Mouse (Mus musculus): ENCODE measurements around the gene Abtb1. TPM values are rescaled to one million over a fixed set of nuclear protein-coding genes. Genes with fewer than 3 reads are reported as not detected.

The Abtb1 gene
- polyA plus RNA-seq, 1 experiment from 2014 or later: 31.6 TPM

DNA sequence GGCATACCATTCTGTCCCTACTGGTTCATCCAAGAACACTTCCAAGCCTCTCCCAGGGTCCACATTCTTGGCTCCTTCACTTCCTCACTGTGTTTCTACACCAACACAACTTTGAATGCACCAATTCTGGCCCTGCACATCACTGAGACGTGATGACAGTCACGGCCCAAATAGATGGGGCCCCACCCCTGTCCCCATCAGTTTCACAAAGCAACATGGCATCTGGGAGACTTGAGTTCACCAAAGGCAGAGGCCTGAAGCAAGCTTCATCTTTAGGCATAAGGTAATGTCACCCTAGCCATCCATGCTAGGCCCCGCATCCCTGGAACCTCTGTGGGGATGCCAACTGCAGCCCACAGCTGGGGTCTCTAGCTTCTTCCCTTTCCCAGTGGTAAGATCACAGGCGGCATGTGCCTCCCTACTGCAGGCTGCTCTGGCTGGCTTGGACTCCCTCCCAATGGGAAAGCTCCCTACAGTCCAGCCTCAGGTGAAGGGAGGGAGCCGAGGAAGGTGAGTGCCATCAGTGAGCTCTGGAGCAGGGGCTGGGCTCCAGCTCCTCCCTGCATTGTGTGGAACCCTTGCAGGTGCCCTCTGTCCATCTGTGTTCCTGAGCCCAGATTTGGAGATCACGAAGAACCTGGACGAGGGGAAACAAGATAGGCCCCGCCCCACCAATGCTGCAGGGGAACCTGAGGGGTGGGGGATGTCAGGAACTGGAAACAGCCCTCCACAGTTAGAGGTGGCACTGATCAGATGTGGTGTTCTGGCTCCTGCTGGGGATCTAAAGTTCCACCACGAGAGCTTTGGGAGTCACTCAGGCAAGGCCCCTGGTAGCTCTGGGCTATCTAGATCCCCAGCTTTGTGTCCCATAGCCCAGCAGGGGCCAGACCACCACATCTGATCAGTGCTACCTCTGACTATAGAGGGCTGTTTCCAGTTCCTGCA is 2.3 kb upstream of the Abtb1 start:
- 83% methylated on average over 9 of the region's 9 CpGs for WGBS
- H3K9ac ChIP-seq (ENCODE audit: low read length): no peak overlapping the region
- no peak overlapping the region for H3K4me3 ChIP-seq (ENCODE audit: low read length)
- no peaks in the 10 kb centered on the region for H3K9me3 ChIP-seq (replicated peaks; ENCODE audit: control insufficient read depth, low read length)
- peaks cover 2% of the 10 kb centered on the region for H3K36me3 ChIP-seq (ENCODE audit: control insufficient read depth, insufficient read depth)
- ATAC-seq (replicated peaks; ENCODE audit: extremely low read depth, insufficient read depth, low FRiP score): no peak
- H3K27ac ChIP-seq (ENCODE audit: low read length): no peak overlapping the region
- H3K27me3 ChIP-seq (ENCODE audit: control insufficient read depth, insufficient read depth, low read length): no peaks in the 10 kb centered on the region
- H3K4me1 ChIP-seq (ENCODE audit: control insufficient read depth, insufficient read depth, low read length): peaks cover 14% of the 10 kb centered on the region
- no peak overlapping the region for H3K4me2 ChIP-seq (ENCODE audit: low read depth, low read length)

DNA sequence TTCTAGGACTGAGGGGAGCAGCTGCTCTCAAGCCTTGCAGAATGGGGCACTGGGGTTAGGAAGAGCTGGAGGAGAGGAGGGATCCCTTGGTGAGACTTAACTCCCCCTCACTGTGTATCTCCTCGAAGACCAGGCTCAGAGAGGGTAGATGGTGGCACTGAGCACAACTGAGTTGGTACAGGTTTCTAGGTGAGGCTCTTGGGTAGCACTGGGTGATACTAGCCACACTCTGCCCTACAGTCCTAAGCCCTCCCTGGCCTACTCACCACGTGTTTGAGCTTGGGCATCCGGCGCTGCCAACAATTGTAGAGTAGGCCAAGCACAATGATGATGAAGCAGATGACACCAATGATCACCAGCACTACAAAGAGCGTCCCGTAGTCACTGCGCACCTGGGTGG is 1.5 kb upstream of the Abtb1 start:
- peaks cover 9% of the 10 kb centered on the region for H3K36me3 ChIP-seq (ENCODE audit: control insufficient read depth, insufficient read depth)
- no peaks in the 10 kb centered on the region for H3K9me3 ChIP-seq (replicated peaks; ENCODE audit: control insufficient read depth, low read length)
- H3K4me1 ChIP-seq (ENCODE audit: control insufficient read depth, insufficient read depth, low read length): peaks cover 14% of the 10 kb centered on the region
- no peak overlapping the region for H3K27ac ChIP-seq (ENCODE audit: low read length)
- H3K27me3 ChIP-seq (ENCODE audit: control insufficient read depth, insufficient read depth, low read length): no peaks in the 10 kb centered on the region
- H3K4me2 ChIP-seq (ENCODE audit: low read depth, low read length): peak overlapping the region; percentile 84
- H3K4me3 ChIP-seq (ENCODE audit: low read length): peak overlapping the region; percentile 97
- WGBS: 74% methylated on average over 7 of the region's 7 CpGs
- peak overlapping the region; percentile 80 for H3K9ac ChIP-seq (ENCODE audit: low read length)
- ATAC-seq (replicated peaks; ENCODE audit: extremely low read depth, insufficient read depth, low FRiP score): no peak

DNA sequence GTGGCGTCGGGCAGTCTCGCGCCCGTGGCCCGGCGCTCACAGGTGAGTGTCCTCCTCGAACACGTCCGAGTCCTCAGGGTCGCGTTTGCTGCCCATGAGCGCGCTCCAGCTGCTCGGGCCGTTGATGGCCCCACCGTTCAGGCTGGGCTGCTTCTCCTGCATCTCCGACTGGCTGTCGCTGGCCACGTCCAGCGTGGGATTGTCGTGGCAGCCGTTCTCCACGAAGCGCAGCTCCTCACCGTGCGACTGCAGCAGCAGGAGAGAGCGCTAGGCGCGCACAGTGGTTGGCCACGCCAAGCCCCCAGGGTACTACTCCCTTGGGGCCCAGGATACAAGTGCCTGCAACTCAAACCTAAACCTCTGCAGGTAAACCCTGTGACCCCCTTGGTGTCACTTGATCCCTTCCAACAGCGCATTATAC is 957 bp upstream of the Abtb1 start:
- Histone ChIP-seq H3K4me1 (ENCODE audit: control insufficient read depth, insufficient read depth, low read length) (peaks cover 14% of the 10 kb centered on the region), H3K36me3 (ENCODE audit: control insufficient read depth, insufficient read depth) (peaks cover 14% of the 10 kb centered on the region), H3K9me3 (replicated peaks; ENCODE audit: control insufficient read depth, low read length) (no peaks in the 10 kb centered on the region), H3K9ac (ENCODE audit: low read length) (peak overlapping the region; percentile 80), H3K27me3 (ENCODE audit: control insufficient read depth, insufficient read depth, low read length) (no peaks in the 10 kb centered on the region), H3K4me3 (ENCODE audit: low read length) (peak overlapping the region; percentile 97), H3K27ac (ENCODE audit: low read length) (peak overlapping the region; percentile 82), H3K4me2 (ENCODE audit: low read depth, low read length) (peak overlapping the region; percentile 84)
- no peak for ATAC-seq (replicated peaks; ENCODE audit: extremely low read depth, insufficient read depth, low FRiP score)
- WGBS: 1% methylated on average over 32 of the region's 32 CpGs

DNA sequence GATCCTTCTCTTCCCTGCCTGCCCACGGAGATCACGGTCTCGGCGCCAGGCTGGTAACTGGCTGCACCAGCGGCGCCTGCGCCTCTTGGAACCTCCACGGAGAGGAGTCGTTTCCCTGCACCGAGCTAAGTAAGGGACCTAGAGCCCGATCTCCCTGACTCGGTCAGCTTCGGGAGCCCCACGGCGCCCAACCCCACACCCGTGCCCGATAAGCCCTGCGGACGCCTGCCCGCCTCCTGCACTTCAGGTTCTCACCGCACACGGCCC is 337 bp downstream of the Abtb1 start:
- Histone ChIP-seq H3K9ac (ENCODE audit: low read length) (peak overlapping the region; percentile 92), H3K36me3 (ENCODE audit: control insufficient read depth, insufficient read depth) (peaks cover 19% of the 10 kb centered on the region), H3K27ac (ENCODE audit: low read length) (peak overlapping the region; percentile 82), H3K4me2 (ENCODE audit: low read depth, low read length) (peak overlapping the region; percentile 97), H3K4me3 (ENCODE audit: low read length) (peak overlapping the region; percentile 97), H3K4me1 (ENCODE audit: control insufficient read depth, insufficient read depth, low read length) (peaks cover 14% of the 10 kb centered on the region), H3K9me3 (replicated peaks; ENCODE audit: control insufficient read depth, low read length) (no peaks in the 10 kb centered on the region), H3K27me3 (ENCODE audit: control insufficient read depth, insufficient read depth, low read length) (no peaks in the 10 kb centered on the region)
- no peak; the same call in 1 of the 2 replicates for ATAC-seq (replicated peaks; ENCODE audit: extremely low read depth, insufficient read depth, low FRiP score)
- WGBS: 0% methylated on average over 22 of the region's 22 CpGs

DNA sequence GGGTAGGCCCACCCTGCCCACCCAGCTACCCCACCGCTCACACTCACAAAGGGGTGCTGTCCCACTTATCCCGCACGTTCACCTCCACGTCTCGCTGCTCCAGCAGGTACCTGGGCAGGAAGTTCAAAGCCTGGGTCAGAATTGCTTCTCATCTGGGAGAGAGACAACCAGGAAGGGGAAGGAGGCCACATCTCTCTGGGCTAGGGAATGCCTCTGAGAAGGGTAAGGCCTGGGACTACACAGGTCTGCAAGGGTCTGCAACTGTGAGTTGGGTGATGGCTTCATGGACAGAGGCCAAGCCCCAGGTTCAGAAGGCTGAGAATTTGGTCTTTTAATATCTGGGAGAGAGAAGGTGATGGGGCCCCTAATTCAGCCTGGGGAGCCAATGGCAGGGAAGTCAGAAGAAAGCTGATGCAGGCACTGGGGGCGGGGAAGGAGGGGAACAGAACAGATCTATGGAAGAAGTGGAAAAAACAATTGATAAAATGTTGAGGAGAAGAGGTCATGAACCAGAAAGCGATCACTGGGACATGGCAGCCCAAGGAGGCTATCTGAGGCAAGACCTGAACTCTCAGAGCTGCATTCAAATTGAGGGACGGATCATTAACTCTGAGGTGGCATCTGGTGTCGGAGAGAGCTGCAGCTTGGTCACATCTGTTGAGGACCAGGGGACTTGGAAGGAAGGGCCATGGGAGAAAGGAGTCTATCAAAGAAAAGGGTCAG is 832 bp downstream of the Abtb1 start:
- Histone ChIP-seq H3K4me3 (ENCODE audit: low read length) (peak overlapping the region; percentile 97), H3K9ac (ENCODE audit: low read length) (peak overlapping the region; percentile 92), H3K9me3 (replicated peaks; ENCODE audit: control insufficient read depth, low read length) (no peaks in the 10 kb centered on the region), H3K27me3 (ENCODE audit: control insufficient read depth, insufficient read depth, low read length) (no peaks in the 10 kb centered on the region), H3K4me1 (ENCODE audit: control insufficient read depth, insufficient read depth, low read length) (peaks cover 14% of the 10 kb centered on the region), H3K4me2 (ENCODE audit: low read depth, low read length) (peak overlapping the region; percentile 97), H3K36me3 (ENCODE audit: control insufficient read depth, insufficient read depth) (peaks cover 22% of the 10 kb centered on the region), H3K27ac (ENCODE audit: low read length) (peak overlapping the region; percentile 82)
- no peak for ATAC-seq (replicated peaks; ENCODE audit: extremely low read depth, insufficient read depth, low FRiP score)
- WGBS: 49% methylated on average over 9 of the region's 9 CpGs

DNA sequence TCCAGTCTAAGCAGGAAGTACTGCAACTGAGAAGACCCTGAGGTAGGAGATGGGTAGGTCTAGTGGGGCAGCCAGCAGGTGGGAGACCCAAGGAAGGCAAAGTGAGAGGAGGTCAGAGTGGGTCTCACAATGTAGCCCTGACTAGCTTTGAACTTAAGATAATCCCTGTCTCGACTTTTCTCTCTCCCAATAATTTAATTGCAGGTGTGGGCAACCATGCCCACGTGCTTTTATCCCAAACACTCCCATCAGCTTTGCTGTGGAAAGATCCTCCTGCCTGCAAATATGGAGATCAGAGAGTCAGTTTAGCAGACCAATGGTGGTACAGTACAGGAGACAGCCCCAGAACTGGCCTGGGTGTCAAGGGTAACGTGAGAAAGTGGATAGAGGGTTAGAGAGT is 1.6 kb downstream of the Abtb1 start:
- Histone ChIP-seq H3K9ac (ENCODE audit: low read length) (no peak overlapping the region), H3K9me3 (replicated peaks; ENCODE audit: control insufficient read depth, low read length) (no peaks in the 10 kb centered on the region), H3K4me1 (ENCODE audit: control insufficient read depth, insufficient read depth, low read length) (peaks cover 14% of the 10 kb centered on the region), H3K27ac (ENCODE audit: low read length) (no peak overlapping the region), H3K27me3 (ENCODE audit: control insufficient read depth, insufficient read depth, low read length) (no peaks in the 10 kb centered on the region), H3K4me2 (ENCODE audit: low read depth, low read length) (peak overlapping the region; percentile 97; the same call in 1 of the 2 replicates), H3K4me3 (ENCODE audit: low read length) (no peak overlapping the region), H3K36me3 (ENCODE audit: control insufficient read depth, insufficient read depth) (peaks cover 25% of the 10 kb centered on the region)
- no peak for ATAC-seq (replicated peaks; ENCODE audit: extremely low read depth, insufficient read depth, low FRiP score)
- WGBS: 70% methylated on average over 3 of the region's 3 CpGs

DNA sequence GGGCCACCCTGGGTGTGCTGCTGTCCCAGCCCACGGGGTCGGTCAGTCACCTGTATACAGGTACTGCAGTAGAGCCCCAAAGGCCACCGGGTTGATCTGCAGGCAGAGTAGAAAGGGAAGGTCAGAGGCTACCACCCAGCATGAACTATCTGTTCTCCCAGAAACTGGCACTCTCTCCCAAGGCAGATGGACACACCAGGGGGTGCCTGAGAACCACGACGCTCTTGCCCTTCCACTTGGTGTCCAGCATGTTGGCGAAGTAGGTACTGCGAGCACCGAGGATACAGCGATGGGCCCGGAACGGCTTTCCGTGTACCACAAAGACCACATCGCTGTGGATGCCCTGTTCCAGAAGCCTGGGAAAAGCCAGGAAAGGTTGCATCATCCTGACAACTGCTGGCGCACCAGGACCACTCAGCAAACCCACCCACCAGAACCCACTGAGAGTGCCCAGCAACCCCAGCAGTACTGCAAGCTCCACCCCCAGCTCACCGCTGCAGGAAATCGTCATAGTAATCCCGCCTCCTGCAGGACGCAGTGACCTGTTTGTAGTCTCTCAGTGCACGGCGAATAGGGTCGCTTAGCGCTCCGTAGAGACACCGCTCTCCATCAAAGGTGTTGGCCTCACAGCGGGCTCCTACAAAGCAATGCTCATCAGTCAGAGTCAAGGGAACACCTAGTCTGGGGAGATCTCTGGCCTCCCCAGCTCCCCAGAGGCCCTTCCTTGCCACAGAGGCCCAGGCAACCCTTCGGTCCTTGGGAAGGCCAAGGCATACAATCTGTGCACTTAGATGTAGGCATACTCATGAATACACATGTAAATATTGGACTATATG is 2.4 kb downstream of the Abtb1 start:
- Histone ChIP-seq H3K4me2 (ENCODE audit: low read depth, low read length) (no peak overlapping the region), H3K9me3 (replicated peaks; ENCODE audit: control insufficient read depth, low read length) (no peaks in the 10 kb centered on the region), H3K4me3 (ENCODE audit: low read length) (no peak overlapping the region), H3K4me1 (ENCODE audit: control insufficient read depth, insufficient read depth, low read length) (peaks cover 14% of the 10 kb centered on the region), H3K36me3 (ENCODE audit: control insufficient read depth, insufficient read depth) (peaks cover 25% of the 10 kb centered on the region), H3K27ac (ENCODE audit: low read length) (no peak overlapping the region), H3K27me3 (ENCODE audit: control insufficient read depth, insufficient read depth, low read length) (no peaks in the 10 kb centered on the region), H3K9ac (ENCODE audit: low read length) (no peak overlapping the region)
- no peak for ATAC-seq (replicated peaks; ENCODE audit: extremely low read depth, insufficient read depth, low FRiP score)
- WGBS: 79% methylated on average over 26 of the region's 26 CpGs

DNA sequence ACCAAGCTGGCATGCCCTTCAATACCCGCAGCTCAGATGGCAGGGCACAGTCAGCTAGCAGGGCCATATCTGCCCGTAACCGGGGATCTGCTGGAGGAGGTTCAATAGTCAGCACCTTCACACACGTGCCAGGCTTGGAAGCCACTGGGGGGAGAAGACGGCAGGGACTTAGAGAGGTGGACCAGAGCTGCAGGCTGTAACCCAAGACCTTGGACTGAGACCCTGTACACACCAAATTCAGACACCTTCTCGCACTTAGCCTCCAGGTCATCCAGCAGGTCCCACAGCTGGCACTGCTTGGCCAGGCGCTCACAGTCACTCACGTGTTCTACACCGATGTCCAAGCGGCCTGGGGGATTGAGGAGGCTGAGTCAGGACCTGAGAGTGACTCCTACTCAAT is 3.2 kb downstream of the Abtb1 start:
- peaks cover 25% of the 10 kb centered on the region for H3K36me3 ChIP-seq (ENCODE audit: control insufficient read depth, insufficient read depth)
- 90% methylated on average over 10 of the region's 10 CpGs for WGBS
- no peak overlapping the region for H3K4me2 ChIP-seq (ENCODE audit: low read depth, low read length)
- no peaks in the 10 kb centered on the region for H3K9me3 ChIP-seq (replicated peaks; ENCODE audit: control insufficient read depth, low read length)
- peaks cover 18% of the 10 kb centered on the region for H3K4me1 ChIP-seq (ENCODE audit: control insufficient read depth, insufficient read depth, low read length)
- H3K27ac ChIP-seq (ENCODE audit: low read length): no peak overlapping the region
- no peak for ATAC-seq (replicated peaks; ENCODE audit: extremely low read depth, insufficient read depth, low FRiP score)
- H3K27me3 ChIP-seq (ENCODE audit: control insufficient read depth, insufficient read depth, low read length): no peaks in the 10 kb centered on the region
- no peak overlapping the region for H3K9ac ChIP-seq (ENCODE audit: low read length)
- H3K4me3 ChIP-seq (ENCODE audit: low read length): no peak overlapping the region
